In genomic region chr9:45504977-45505376, GRCm38 (mm10) we compare ENCODE assay signal across 9 mouse cellular contexts.
DNase-seq lines count a peak whose midpoint lies in the region; ATAC-seq and TF ChIP-seq lines count a peak whose summit lies in the region.
"Had no signal": no experiment of that assay in that cellular context is flagged by ENCODE, and none has a peak within 500 bp of the region (broad histone marks: within the 10 kb centered on the region; RNA-seq: fewer than 3 reads in every experiment).

No protein-coding gene starts in this region.

- no peaks in the 10 kb centered on the region for H3K9me3 ChIP-seq in lung, postnatal 0 days (ENCODE audit: low read length)
- H3K9me3 ChIP-seq: embryonic facial prominence, embryonic 15.5 days; neural tube, embryonic 12.5 days had no signal

- no peak overlapping the region for H3K9ac ChIP-seq in lung, postnatal 0 days (replicated peaks; ENCODE audit: low read depth)
- H3K9ac ChIP-seq: embryonic facial prominence, embryonic 15.5 days; neural tube, embryonic 12.5 days had no signal

- no peak; the same call in 1 of the 2 replicates for TF ChIP-seq CTCF in lung, postnatal 0 days (IDR thresholded peaks at IDR 0.05)

- no peaks in the 10 kb centered on the region for H3K27me3 ChIP-seq in lung, postnatal 0 days (replicated peaks; ENCODE audit: insufficient read depth, low read length)
- H3K27me3 ChIP-seq: embryonic facial prominence, embryonic 15.5 days; neural tube, embryonic 12.5 days had no signal

- 20% methylated on average over 5 of the region's 5 CpGs for WGBS in lung, postnatal 0 days

- DNase-seq in urinary bladder, postnatal 14 days (ENCODE audit: low spot score): peak; percentile 64
- DNase-seq in urinary bladder, postnatal 10 days (ENCODE audit: low spot score): no peak
- DNase-seq in heart, postnatal 10 days: peak; percentile 44 to 60
- peak; percentile 85 for DNase-seq in lung, postnatal 0 days (ENCODE audit: low spot score)
- no peak for DNase-seq in embryo, embryonic 9.5 days (ENCODE audit: extremely low spot score)

- intact Hi-C loops in heart, postnatal 10 days (cut with DNase I): no loop called here

- H3K36me3 ChIP-seq in lung, postnatal 0 days (ENCODE audit: insufficient read depth, low read length): no peaks in the 10 kb centered on the region
- H3K36me3 ChIP-seq: embryonic facial prominence, embryonic 15.5 days; neural tube, embryonic 12.5 days had no signal

- peak; percentile 92 for ATAC-seq in lung, postnatal 0 days
- no peak for ATAC-seq in inflammation-experienced regulatory T-cells, adult 6 months
- ATAC-seq in megakaryocyte-erythroid progenitor cell, adult 5-6 weeks (replicated peaks; ENCODE audit: low FRiP score, low TSS enrichment, poor library complexity, severe bottlenecking): no peak

- peaks cover 2% of the 10 kb centered on the region; the same call in 1 of the 2 replicates for H3K4me1 ChIP-seq in lung, postnatal 0 days (ENCODE audit: insufficient read depth, low read depth, low read length)

- H3K27ac ChIP-seq in lung, postnatal 0 days (ENCODE audit: low read length): peak overlapping the region; percentile 85
- H3K27ac ChIP-seq: embryonic facial prominence, embryonic 15.5 days; neural tube, embryonic 12.5 days had no signal

- H3K4me2 ChIP-seq in lung, postnatal 0 days (replicated peaks; ENCODE audit: low read depth, low read length): no peak overlapping the region
- H3K4me2 ChIP-seq: embryonic facial prominence, embryonic 15.5 days; neural tube, embryonic 12.5 days had no signal

- H3K4me3 ChIP-seq in lung, postnatal 0 days (ENCODE audit: low read depth, low read length): no peak overlapping the region
- H3K4me3 ChIP-seq: embryonic facial prominence, embryonic 15.5 days; neural tube, embryonic 12.5 days had no signal

- TF ChIP-seq EP300 in lung, postnatal 0 days (IDR thresholded peaks at IDR 0.05): peak; percentile 80

Comparison
In these comparisons a context has a peak if more than half of its experiments do, and no peak if none do; other contexts are left out.
1. DNase-seq: peak in urinary bladder, postnatal 14 days (single experiment), heart, postnatal 10 days (2 of 2) and lung, postnatal 0 days (single experiment); none in urinary bladder, postnatal 10 days (single experiment) and embryo, embryonic 9.5 days (single experiment).